Mouse (Mus musculus): ENCODE measurements around the gene Cdk19. TPM values are rescaled to one million over a fixed set of nuclear protein-coding genes. Genes with fewer than 3 reads are reported as not detected.
A peak's percentile ranks its signal among the peaks of the same experiment; 100 is the strongest.

Gene Cdk19
- total RNA-seq, 2 experiments from 2014 or later = 27.2 to 27.3 TPM

DNA sequence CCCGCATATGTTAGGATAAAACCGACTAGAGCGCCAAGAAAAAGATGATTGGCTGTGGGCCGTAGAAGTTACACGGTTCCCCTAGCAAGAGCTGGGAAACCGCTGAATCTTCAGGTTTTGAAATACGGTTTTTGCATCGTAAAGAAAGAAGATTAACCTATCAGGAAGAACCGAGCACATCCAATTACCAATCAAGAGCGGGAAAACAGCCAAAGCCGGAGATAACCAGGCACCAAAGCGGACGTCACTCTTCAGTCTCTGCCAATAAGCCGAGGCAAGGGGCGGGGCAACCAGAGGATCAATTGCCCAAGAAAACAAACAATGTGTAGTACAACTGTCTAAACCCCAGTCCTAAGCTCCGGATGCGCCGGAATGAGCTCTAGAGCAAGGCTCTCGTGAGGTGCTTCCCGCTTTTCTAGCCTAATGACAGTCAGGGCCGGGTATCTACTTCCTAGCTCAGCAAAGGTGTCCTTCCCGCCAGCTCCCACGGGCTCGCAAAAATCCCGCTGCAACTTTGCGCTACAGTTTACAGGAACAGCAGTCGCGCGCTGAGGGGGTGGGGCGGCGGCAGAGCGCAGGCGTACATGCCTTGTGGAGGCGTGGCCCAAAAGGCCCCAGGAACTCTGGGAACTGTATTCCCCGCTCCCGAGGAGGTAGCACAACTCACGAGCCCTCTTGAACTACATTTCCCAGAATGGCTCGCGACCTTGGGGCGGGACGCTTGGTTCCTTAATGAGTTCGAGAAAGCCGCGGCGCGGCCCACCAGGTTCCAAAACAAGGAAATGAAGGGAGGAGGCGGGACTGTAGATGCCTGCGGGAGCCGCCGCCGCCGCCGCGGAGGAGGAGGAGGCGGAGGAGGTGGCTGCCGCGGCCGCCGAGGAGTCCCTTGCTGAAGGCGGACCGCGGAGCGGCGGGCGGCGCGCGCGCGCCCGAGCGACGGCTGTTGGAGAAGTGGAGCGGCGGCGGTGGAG, 9.5 kb downstream of the Cdk19 start:
- peak; percentile 95 to 98 for DNase-seq (ENCODE audit: low spot score in 2 of 2)

DNA sequence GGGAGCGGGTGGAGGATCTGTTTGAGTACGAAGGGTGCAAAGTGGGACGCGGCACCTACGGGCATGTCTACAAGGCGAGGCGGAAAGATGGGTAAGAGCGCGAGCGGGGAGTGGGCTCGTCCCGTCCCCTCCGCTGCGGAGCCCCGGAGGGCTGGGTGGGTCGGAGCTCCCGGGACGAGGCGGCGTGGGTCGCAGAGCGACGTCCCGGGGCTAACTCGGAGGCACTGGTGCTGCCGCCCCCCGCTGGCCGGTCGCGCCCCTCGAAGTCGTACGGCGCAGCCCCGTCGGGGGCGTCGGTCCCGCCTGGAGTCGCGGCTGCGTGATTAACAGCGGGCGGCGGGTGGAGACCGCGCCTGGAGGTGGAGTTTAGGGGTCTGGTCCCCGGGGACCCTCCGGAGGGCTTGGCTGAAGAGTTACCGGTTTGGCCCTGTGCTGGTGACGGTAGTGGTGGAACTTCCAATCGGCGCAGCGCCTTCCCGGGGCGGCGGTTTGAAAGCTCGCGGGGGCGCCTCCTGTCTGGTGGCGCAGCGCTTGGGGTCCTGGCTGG, 10.3 kb downstream of the Cdk19 start:
- peak in 1 of 2 experiments; percentile 41 for DNase-seq (ENCODE audit: low spot score in 2 of 2)

DNA sequence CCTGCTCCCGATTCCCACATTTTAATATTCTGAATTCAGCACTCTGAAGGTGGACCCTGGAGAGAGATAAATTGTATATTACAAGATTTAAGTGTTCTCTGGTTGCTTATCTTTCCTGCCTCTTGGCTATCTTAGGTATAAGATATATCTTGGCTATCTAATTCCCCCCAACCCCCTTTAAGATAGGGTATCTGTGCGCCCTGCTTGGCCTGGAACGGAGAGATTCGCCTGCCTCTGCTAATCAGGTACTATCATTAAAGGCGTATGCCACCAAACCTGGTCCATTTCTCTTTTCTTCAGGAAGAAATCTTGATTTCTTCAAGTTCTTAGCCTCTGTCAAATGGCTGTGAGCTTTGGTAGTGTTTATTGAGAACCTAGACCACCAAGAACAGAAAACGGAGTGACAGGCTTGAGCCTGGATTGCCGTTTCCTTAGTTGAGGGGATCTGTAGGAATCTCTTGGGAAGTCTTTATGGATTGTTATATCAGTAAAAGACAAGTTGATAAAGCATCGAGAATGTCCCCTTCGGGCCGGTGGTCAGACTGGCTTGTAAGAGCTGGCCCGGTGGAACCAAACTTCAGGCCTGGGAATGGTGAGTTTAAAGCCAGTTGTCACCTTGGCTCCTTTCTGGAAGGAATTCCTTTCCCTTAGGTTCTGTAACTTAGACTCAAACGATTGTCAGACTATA, 11.0 kb downstream of the Cdk19 start:
- no peak for DNase-seq (ENCODE audit: low spot score in 2 of 2)

DNA sequence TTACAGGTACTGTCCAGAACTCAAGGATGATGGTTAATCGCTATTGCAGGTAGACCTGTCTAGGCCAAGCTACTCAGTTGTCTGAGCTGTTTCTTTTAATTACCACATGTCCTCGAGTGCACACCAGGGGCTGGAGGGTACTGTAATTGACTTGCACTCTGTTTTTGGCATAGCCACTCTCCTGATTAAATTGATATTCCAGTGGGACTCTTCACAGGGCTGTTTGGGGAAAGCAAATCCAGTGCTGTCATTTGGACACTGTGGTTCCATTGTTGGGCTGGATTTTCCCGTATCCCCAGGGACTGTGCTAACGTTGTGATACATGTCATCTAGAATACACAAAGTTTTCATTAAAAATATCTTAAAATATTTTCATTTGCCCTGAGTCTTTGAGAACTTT, 11.8 kb downstream of the Cdk19 start:
- DNase-seq (ENCODE audit: low spot score in 2 of 2) = no peak

DNA sequence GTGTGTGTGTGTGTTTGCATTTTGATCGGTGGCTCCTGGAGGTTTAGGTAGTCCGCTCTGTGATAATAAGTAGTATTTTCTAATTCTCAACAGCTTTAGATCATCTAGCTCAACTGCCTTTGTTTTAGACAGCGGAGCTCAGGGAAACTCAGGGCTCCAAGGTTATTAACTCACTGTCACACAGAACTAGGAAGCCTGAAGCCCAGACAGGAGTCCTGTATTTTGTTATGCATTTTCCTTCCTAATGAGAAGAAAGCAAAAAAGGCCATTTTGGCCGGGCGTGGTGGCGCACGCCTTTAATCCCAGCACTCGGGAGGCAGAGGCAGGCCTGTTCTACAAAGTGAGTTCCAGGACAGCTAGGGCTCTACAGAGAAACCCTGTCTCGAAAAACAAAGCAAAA, 14.7 kb downstream of the Cdk19 start:
- DNase-seq (ENCODE audit: low spot score in 2 of 2) = no peak

DNA sequence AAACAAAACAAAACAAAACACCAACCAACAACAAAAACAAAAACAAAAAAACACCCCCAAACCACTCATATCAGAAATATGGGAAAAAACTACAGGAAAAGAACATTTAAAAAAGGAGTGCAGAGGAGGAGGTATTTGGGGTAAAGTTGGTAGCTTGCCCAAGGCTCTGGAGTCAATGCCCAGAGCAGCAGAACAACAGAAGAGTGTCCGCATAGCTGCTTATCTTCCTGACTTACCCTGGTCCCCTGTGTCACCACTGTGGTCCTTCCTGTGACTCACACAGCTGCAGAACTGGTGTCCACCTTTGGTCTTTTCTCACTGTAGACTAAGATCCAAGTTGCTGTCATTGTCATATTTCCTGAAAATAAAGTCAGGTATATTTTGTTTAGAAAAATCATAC, 15.2 kb downstream of the Cdk19 start:
- no peak for DNase-seq (ENCODE audit: low spot score in 2 of 2)

DNA sequence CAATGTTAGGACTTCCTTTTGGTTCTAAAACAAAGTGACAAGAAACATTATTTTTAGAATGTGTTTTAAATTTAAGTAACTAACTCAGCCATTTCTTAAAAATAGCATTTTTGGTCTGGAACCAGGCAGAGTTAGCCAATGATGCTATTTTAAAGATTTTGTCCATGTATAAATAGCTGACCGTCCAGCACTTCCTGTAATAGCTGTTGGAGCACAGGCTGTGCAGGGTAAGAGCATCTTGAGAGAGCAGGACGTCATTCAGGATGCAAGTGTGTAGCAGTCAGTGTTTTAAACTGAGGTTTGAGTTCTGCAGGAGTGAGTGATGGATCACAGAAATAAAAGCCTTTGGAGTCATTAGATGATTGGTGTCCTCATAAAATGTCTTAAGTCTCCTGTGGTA, 18.8 kb downstream of the Cdk19 start:
- no peak for DNase-seq (ENCODE audit: low spot score in 2 of 2)

DNA sequence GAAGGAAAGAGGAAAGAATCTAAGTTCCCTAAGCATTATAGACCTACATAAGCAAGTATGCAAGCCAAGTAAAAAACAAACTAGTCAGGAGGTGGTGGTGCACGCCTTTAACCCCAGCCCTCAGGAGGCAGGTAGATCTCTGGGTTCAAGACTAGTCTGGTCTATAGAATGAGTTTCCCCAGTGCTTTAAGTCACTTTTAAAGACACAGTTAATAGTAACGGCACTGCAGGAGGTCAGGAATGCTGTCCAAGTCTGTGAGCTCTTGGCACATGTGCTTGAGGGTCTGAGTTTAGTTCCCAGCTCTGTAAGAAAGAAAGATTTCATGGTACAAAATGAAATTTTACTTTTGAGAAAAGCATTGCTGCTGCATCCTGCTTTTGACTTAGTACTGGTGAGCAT, 19.8 kb downstream of the Cdk19 start:
- DNase-seq (ENCODE audit: low spot score in 2 of 2) = no peak

DNA sequence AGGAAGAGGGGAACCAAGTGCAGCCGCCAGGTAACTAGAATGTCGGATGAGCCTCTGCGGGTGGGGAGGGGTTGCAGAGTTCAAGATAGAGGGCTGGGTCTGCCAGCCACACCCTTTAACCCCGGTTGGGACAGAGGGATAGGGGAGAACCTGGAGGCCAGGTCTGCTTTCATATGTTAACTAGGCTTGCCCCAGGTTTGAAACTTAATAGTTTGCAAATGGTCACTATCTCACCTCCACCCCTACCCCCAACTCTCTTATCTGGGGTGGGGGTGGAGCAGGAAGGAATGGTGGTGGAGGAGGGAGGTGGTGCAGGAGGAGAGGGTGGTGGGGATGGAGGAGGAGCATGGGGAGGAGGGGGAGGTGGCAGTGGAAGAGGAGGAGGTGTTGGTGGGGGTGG, 23.6 kb downstream of the Cdk19 start:
- DNase-seq (ENCODE audit: low spot score in 2 of 2) = no peak

DNA sequence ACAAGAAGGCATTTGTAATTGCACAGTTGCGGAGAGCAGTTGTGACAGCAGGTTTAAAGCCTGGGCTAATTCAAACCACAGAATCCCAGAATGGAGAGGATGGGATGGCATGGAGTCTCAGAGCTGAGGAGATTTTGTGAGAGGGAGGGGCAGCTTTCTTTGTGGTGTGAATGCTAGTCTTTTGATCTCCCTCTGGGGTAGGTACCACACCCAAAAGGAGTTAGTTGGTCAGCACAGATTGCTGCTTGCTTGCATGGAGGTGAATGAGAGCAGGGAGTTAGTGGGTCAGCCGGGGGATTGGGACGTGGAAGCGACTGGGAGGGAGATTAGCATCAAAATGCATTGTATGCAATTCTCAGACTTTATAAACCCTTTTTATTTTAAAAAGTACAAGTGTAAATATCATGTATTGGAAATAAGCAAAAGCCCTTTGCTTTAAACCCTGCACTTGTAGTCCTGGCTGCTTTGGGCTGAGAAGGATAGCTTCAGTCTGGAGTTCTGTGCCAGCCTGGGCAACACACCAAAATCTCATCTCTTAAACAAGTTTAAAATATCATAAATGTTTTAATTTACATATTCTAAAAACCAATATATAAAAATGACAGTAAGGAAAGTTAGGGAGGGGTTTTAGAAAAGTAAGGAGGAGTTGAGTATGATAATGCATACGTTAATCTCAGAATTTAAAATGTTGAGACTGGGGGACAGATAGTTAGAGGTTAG, 25.4 kb downstream of the Cdk19 start:
- DNase-seq (ENCODE audit: low spot score in 2 of 2) = no peak

DNA sequence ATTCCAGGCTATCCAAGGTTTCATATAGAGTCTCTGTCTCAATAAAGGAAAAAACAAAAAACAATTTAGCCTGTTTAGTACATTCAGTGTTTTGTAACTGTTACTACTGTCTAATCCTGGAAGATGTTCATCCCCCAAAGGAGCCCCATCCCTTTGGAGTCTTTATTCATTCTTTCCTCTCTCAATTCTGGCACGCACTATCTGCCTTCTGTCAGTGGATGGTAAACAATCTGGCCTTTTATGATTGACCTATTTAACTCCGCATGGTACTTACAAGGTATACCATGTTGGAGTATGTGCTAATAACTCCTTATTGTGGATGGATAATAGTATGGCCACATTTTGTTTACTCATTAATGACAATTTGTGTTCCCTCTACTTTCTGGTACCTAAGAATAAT, 26.6 kb downstream of the Cdk19 start:
- DNase-seq (ENCODE audit: low spot score in 2 of 2) = no peak

DNA sequence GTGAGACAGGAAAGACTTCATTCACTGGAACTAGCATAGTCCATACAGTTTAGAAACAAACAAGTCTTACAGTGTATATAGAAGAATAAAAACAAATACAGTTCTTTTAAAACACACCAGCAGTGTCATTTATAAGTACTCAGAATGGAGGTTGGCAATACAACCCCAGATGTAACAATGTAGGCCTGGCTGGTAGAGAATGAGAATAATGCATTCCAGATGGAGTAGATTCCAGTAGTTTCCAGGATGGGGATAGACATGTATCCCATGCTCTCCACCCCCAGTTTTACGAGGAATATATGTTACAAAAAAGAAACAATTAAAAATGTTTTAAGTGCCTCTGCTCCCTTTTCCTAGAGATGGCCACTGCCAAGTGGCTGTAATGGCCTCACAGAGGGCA, 29.2 kb downstream of the Cdk19 start:
- no peak for DNase-seq (ENCODE audit: low spot score in 2 of 2)

DNA sequence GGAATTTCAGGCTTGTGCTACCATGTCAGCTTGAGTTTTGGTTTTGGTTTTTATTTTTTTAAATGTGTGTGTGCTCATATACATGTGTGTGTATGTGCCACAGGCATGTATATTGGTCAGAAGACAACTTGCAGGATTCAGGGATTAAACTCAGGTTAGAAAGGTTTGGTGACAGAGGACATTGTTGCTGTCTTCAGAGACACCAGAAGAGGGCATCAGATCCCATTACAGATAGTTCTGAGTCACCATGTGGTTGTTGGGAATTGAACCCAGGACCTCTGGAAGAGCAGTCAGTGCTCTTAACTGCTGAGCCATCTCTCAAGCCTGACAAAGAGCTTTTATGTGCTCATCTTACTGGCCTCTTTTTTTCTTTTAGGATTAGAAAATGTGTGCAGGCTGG, 30.8 kb downstream of the Cdk19 start:
- no peak for DNase-seq (ENCODE audit: low spot score in 2 of 2)

DNA sequence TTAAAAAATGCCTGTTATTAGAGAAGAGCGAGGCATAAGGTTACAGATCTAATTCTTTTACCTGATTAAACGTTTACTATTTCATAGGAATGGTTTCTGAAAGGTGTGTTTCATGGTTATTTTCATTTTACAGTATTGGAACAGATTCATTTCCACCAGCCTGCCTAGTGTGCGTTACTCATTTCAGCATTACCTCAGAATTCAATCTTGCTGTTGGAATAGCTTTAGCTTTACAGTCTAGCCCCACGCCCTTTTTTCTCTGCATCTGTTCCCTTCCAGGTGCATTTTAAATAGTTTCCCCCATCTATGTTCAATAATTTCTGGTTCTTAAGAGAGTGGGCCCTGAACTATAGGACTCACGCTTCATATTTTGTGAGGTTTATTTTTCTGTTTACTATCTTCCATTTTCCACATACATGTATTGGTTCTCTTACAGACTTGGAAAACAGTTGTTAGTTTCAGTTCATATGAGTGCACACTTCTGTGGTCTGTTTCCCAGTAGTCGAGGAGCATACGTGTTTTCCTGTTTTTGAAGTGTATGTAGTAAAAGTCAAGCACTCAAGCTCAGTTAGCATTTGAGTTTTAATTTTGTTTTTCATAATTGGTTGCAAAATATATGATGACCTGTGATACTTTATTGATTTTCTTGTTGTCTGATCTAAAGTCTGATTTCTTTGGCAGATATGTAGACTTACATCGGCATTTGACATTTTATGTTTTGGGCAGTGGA, 32.0 kb downstream of the Cdk19 start:
- no peak for DNase-seq (ENCODE audit: low spot score in 2 of 2)

DNA sequence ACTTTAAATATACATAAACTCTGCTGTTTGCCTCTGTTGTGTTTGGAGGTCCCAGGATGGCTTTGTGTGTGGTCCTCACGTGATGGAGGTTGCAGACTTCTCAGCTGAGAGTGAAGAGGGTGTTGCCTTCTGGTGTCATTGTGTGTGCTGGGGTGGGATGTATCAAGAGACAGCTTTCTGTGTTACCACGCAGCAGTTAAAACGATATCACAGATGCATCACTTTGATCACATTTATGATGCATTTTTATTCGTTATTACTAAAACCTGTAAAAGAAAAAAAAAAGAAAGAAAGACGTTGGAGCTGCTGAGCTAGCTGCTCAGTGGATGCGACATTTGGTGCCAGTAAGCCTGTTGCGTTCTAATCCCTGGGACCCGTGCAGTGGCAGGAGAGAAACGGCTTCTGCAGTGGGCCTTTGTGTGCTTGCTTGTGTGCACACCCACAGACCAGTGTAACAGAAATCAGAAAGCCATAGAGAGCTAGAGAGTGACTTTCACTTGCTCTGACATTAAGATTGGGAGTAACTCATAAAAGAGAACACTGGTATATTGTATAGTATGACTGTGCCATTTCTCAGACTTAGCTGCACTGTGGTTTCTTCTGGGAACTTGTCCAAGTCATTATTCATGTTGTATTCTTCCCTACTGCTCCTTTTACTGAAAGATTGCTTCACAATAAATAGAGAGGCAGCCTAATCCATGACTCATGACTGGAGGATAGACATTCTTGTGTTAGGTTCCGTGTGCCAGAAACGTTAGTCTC, 32.7 kb downstream of the Cdk19 start:
- DNase-seq (ENCODE audit: low spot score in 2 of 2) = peak; percentile 36 to 67

DNA sequence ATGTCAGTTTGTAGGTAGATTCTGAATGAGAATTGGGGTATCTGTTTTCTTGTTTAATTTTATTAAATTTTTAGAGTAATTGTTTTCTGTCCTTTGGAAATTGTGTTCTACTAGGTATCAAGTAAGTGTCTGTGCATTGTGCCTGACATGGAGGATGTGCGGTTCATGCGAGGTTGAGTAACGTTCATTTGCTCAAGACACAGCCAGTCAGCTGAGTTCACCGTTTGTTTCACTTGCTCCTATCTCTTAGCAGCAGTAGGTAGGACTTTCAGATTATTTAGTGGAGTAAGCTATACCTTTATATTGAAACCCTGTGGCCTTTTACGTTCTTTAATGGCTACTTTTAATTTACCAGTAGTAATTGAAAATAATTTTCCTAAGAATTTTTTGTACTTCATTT, 34.4 kb downstream of the Cdk19 start:
- no peak for DNase-seq (ENCODE audit: low spot score in 2 of 2)

DNA sequence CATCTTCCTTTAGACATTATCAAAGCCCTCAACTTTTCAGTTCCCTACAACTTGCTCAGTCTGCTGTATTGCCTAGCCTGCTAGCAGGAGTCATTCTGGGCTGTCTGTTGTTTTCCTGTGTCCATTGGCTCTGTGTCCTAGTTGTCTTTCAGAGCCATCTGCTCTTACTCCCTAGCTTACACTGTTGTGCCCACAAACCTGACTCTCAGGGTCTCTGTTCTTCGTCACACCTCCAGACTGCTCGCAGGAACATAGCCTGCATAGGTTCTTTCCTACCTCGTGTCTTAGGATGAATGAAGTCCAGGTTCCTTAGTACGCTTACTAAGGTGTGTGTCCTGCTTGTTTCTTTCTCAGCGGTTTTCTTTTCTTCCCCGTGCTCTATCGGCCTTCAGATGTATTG, 35.5 kb downstream of the Cdk19 start:
- no peak for DNase-seq (ENCODE audit: low spot score in 2 of 2)

DNA sequence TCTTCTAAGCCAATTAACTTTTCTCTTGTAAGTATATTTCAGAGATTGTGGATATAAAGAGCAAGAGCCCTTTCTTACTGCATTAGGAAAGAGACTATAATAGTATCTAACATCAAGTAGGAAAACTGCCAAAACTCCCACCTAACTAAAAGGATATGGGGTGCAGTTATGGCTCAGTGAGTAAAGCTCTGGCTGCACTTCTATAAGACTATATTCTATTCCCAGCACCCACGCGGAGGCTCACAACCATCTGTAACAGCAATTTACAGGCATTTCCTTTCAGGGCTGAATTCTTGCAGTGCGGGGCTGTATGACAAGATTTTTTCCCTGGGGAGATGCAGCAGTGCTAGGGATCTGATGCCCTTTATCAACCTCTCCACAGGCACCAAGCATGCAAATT, 36.9 kb downstream of the Cdk19 start:
- DNase-seq (ENCODE audit: low spot score in 2 of 2) = peak in 1 of 2 experiments; percentile 34

DNA sequence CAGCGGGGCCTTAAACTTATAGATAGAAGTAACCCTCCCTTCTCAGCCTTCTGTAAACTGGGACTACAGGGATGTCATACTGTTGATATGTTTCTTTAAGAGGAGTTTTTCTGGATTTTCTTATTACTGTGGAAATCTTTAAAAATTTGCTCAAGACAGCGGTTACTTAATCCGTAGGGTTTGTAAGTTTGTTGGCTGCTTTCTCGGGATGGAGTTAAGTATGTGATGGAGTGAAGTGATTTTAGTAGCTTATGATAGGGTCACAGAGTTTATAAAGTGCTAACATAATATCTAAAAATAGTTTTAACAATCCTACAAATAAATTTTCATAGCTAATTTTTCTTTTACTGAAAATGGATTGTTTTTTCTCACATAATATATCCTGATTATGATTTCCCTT, 38.9 kb downstream of the Cdk19 start:
- no peak for DNase-seq (ENCODE audit: low spot score in 2 of 2)

DNA sequence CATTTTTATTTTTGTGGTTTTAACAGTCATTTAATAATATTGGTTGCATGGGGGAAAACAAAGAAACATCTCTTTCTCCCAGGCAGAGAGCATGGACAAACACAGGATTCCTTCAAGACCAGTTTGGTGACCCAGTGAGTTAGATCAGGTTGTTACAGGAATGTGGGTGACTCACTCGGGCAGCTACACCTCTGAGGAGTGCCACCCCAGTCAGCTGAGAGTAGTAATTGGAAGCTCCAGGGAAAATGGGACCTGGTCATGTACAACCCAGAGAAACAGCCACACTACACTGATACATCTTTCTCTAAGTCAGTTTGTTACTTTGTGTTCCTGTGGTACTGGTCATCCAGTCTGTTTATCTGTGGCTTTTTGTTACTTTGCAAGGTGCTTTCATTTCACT, 40.3 kb downstream of the Cdk19 start:
- no peak for DNase-seq (ENCODE audit: low spot score in 2 of 2)

All from layer of hippocampus, postnatal 14 days (tissue).